Mouse (Mus musculus) gastrocnemius, postnatal 10 days (tissue): ENCODE measurements around the gene Ccnc. TPM values are rescaled to one million over a fixed set of nuclear protein-coding genes. Genes with fewer than 3 reads are reported as not detected.

ENCODE experiments used
- DNase-seq: peaks from one replicate; pipeline ENCODE4 v3.0.0; 2021; ENCODE audit warnings: mixed read lengths
- total RNA-seq, 2 experiments: library from RNA; stranded (reverse); gene quantifications; 2 replicates each; pipeline ENCODE4 v1.2.3; 2021

The Ccnc gene
- total RNA-seq, 2 experiments from 2014 or later, result 11.3 to 12.1 TPM

- DNase-seq, result no peak
These were observed 79.7 kb downstream of the Ccnc start for GRCm38 (mm10) chr4:21807204-21807603.

Other genes starting within 250 kb of the Ccnc start
- not detected for gene Prdm13, start 41.7 kb upstream of the Ccnc start, total RNA-seq
- 10 to 100 TPM; 10.7 to 15.1 TPM for gene Usp45, start 39.5 kb downstream of the Ccnc start, total RNA-seq
- 1 to 10 TPM; 8.2 to 9.0 TPM for gene Tstd3, start 39.5 kb downstream of the Ccnc start, total RNA-seq
- gene Pnisr, start 119.9 kb downstream of the Ccnc start, total RNA-seq, result 10 to 100 TPM; 42.6 to 61.7 TPM
- 10 to 100 TPM; 13.3 to 14.2 TPM for gene Coq3, start 152.0 kb downstream of the Ccnc start, total RNA-seq
- gene Faxc, start 203.6 kb downstream of the Ccnc start, total RNA-seq, result 1 to 10 TPM; 2.4 to 2.9 TPM